Mouse (Mus musculus) stomach, postnatal 0 days (tissue): ENCODE results near the gene Nrde2.

Experiments
- CTCF ChIP-seq: IDR thresholded peaks from 2 replicates; pipeline ENCODE4 v1.5.1; 2016; ENCODE audit warnings: antibody characterized with exemption, low read depth, mild to moderate bottlenecking, moderate library complexity
- EP300 ChIP-seq: optimal IDR thresholded peaks from 2 replicates; pipeline ENCODE3; 2016; ENCODE audit warnings: antibody characterized with exemption

- no peak for TF ChIP-seq CTCF
- TF ChIP-seq EP300 = no peak
Measured at GRCm38 (mm10) chr12:100206926-100207325, 47.5 kb upstream of the Nrde2 start.
